Mouse (Mus musculus) spleen, adult 2 months (tissue): ENCODE results near the gene Arhgef10l. TPM values are rescaled to one million over a fixed set of nuclear protein-coding genes. Genes with fewer than 3 reads are reported as not detected.

Source experiments
- DNase-seq, 2 experiments: peaks; one replicate each; pipeline versions ENCODE4 v3.0.0 to v3.0.0-alpha.2; 2012 to 2021; ENCODE audit warnings: low spot score in 2 of 2, low read depth in 1 of 2
- H3K27ac ChIP-seq: fragments of 200-500 bp; 2 replicates; pipeline ENCODE4 v1.5.1; 2012; ENCODE audit warnings: low read length, inconsistent platforms; ENCODE audit not compliant: insufficient read depth
- H3K27me3 ChIP-seq: fragments of 200-500 bp; 2 replicates; pipeline ENCODE4 v1.6.1; 2012; ENCODE audit warnings: mild to moderate bottlenecking, moderate library complexity, low read length, inconsistent platforms; ENCODE audit not compliant: control insufficient read depth, insufficient read depth
- H3K36me3 ChIP-seq: fragments of 200-500 bp; 2 replicates; pipeline ENCODE4 v1.6.1; 2012; ENCODE audit warnings: mild to moderate bottlenecking, low read length, inconsistent platforms; ENCODE audit not compliant: control insufficient read depth, insufficient read depth
- H3K4me1 ChIP-seq: fragments of 200-500 bp; 2 replicates; pipeline ENCODE4 v1.6.1; 2011; ENCODE audit warnings: inconsistent platforms; ENCODE audit not compliant: control insufficient read depth, insufficient read depth, insufficient read length
- H3K4me3 ChIP-seq: fragments of 200-500 bp; 2 replicates; pipeline ENCODE4 v1.5.1; 2011; ENCODE audit warnings: mild to moderate bottlenecking, inconsistent platforms; ENCODE audit not compliant: insufficient read depth, insufficient read length; ENCODE audit errors: extremely low read depth
- CTCF ChIP-seq: fragments of 200-500 bp; IDR thresholded peaks from 2 replicates; pipeline ENCODE4 v1.5.1; 2011; ENCODE audit warnings: mild to moderate bottlenecking, inconsistent platforms; ENCODE audit not compliant: insufficient read depth, insufficient read length, insufficient replicate concordance; ENCODE audit errors: extremely low read depth
- POLR2A ChIP-seq: fragments of 200-500 bp; IDR thresholded peaks from 2 replicates; pipeline ENCODE4 v1.6.1; 2011; ENCODE audit warnings: low read depth, low read length, inconsistent platforms
- WGBS: fragments of 180-500 bp; shearing (Covaris S2); methylation state at CpG from one replicate; pipeline ENCODE4 v1.1.7; 2018; 5-methylcytosine and 5-hydroxymethylcytosine counted together
- polyA plus RNA-seq: library from polyadenylated mRNA; depleted of rRNA; stranded (reverse); fragments of >200 nt; gene quantifications from 2 replicates; pipeline ENCODE4 v1.2.3, GENCODE M21; 2012

Arhgef10l gene
- polyA plus RNA-seq, 1 experiment = 7.9 TPM

DNA sequence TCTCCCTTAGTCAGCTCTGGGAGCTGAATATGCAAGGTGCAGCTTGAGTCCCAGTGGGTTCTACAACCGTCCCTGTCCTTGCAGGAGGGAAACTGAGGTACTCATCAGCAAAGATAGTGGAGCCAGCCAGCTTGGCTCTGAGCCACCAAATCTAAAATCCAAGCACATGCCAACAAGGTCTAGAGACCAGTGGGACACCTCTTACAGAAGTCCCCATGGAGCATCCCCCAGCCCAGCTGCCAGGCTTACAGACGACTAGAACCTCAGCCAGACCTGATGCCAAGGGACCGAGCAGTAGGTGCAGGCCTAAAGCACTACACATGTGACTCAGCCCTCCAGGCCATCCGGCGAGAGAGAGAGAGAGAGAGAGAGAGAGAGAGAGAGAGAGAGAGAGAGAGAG lies 137.4 kb downstream of the Arhgef10l start:
- TF ChIP-seq CTCF (no peak), POLR2A (no peak)
- Histone ChIP-seq H3K36me3 (no peaks in the 10 kb centered on the region), H3K27ac (no peak overlapping the region), H3K27me3 (no peaks in the 10 kb centered on the region), H3K4me3 (no peak overlapping the region), H3K4me1 (no peaks in the 10 kb centered on the region)
- no peak for DNase-seq
- WGBS = 90% methylated on average over 5 of the region's 5 CpGs

DNA sequence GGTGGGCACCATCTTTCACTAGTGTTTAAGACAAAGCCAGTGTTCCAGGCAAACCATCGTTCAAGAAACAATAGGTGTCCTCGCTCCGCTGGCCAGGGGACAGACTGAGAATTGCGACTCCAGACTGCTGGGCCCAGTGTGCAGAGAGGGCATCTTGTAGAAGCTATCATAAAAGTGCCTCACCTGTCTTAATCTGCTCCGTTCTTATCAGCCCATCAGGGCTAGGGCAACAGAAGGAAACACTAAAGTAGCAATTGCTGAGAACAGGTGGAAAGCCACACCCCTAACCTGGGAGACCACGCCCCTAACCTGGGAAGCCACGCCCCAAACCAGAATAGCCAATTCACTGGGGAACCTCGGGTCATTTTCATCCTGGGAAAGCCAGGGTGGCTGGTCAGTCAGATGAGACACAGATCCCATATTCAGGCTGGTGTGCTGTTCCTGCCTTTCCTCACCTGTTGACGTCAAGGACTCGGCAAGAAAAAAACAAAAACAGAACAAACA lies 140.1 kb downstream of the Arhgef10l start:
- no peak for DNase-seq
- TF ChIP-seq POLR2A (no peak), CTCF (no peak)
- H3K36me3 ChIP-seq = no peaks in the 10 kb centered on the region
- H3K27ac ChIP-seq = no peak overlapping the region
- no peaks in the 10 kb centered on the region for H3K4me1 ChIP-seq
- no peaks in the 10 kb centered on the region for H3K27me3 ChIP-seq
- no peak overlapping the region for H3K4me3 ChIP-seq
- 88% methylated on average over 10 of the region's 10 CpGs for WGBS

DNA sequence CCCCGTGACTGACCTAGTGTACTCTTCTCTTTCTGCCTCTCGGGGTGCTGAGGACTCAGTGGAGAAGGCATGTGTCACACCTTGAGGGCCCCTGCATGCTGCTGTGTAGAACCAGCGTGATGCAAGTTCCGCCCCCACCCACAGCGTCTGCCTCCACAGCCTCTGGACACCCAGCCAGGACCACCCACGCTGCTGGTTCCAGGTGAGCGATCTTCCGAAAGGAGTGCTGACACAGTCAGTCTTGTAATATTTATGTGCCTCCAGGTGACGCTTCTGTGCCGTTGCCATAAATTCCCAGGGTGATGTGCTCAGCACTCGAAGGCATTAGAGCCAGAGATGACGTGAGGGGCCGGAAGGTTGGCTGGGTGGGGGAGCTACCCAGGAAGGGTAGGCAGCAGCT lies 140.9 kb downstream of the Arhgef10l start:
- DNase-seq = no peak
- Histone ChIP-seq H3K4me1 (no peaks in the 10 kb centered on the region), H3K27ac (no peak overlapping the region), H3K27me3 (no peaks in the 10 kb centered on the region), H3K36me3 (no peaks in the 10 kb centered on the region), H3K4me3 (no peak overlapping the region)
- 92% methylated on average over 13 of the region's 13 CpGs for WGBS
- no peak for TF ChIP-seq CTCF
- TF ChIP-seq POLR2A = no peak

DNA sequence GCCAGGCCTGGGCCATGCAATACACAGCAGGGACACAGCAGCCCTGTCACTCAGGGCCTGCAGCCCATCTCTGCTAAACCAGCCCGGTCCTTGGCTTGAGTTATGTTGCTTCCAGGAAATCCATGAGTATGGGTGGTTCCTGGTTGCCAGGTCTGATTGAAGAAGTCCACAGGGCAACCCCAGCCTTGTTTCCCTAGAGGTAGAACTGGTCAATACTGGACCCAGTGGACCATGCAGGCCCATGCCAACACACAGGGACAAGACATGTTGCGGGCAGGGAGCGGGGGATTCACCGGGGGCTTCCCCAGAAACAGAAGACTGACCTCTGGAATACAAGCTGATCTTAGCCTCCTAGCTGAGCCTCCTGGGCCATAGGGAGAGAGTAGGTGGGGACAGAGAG lies 142.9 kb downstream of the Arhgef10l start:
- H3K4me1 ChIP-seq = no peaks in the 10 kb centered on the region
- TF ChIP-seq CTCF (no peak), POLR2A (no peak)
- no peaks in the 10 kb centered on the region for H3K36me3 ChIP-seq
- 96% methylated on average over 4 of the region's 4 CpGs for WGBS
- H3K27me3 ChIP-seq = no peaks in the 10 kb centered on the region
- DNase-seq = no peak
- no peak overlapping the region for H3K27ac ChIP-seq
- no peak overlapping the region for H3K4me3 ChIP-seq

DNA sequence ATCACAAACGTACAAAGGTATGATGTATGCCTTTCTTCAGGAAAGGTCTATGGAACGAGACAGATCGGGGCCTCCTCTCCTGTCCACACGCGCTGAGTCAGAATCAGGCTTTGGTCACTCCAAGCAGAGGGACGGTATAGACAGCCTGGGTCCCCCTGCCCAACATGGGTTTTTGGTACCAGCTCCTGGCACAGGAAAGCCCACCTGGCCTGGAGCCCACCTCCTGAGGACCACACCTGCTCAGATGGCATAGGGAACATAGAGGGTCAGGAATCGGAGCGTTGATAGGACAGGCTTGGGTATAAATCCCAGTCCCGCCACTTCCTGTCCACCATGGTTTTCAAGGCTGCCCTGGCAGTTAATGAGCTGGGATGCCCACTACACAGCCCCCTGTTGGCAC lies 145.1 kb downstream of the Arhgef10l start:
- Histone ChIP-seq H3K27me3 (no peaks in the 10 kb centered on the region), H3K4me1 (no peaks in the 10 kb centered on the region), H3K27ac (no peak overlapping the region), H3K4me3 (no peak overlapping the region), H3K36me3 (no peaks in the 10 kb centered on the region)
- DNase-seq = no peak
- WGBS = 97% methylated on average over 9 of the region's 9 CpGs
- no peak for TF ChIP-seq POLR2A
- no peak for TF ChIP-seq CTCF

DNA sequence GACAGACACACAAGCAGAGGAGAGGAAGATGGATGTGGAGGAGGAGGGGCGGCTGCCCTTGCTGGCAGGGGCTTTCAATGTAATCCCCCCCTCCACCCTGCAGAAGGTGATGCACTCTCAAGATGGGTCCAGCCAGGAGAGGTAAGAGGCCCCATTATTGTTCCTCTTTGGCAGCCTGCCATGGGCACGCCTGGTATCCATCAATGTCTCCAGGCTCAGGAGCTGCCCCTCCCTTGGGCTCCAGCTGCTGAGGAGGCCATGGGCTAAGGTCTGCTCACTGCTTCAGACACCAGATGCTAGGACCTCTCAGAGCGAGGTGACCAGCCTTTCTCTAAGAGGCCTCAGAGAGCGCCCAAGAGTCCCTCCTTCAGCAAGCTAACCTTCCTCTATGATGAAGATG lies 152.0 kb downstream of the Arhgef10l start:
- Histone ChIP-seq H3K36me3 (no peaks in the 10 kb centered on the region), H3K4me3 (no peak overlapping the region), H3K27ac (no peak overlapping the region), H3K27me3 (no peaks in the 10 kb centered on the region), H3K4me1 (no peaks in the 10 kb centered on the region)
- no peak for DNase-seq
- no peak for TF ChIP-seq POLR2A
- TF ChIP-seq CTCF = no peak
- WGBS = 82% methylated on average over 4 of the region's 4 CpGs

DNA sequence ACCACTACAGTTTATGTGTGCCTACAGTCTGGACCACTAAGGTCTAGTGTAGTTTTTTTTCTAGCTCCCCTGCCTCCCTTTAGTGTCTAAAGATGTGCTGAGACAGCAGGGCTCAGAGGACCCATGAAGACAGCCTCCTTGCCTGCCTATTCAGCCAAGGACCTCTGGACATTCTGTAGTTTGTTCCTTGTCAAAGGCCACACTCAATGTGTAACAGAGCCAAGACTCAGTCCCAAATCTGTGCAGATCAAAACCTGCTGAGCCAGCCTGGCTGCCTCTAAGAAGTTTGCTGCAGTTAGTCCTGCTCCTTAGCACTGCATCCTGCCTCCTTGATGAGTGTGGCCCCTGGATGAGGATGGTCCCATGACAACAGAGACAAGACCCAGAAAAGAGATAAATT lies 156.0 kb downstream of the Arhgef10l start:
- TF ChIP-seq CTCF (no peak), POLR2A (no peak)
- Histone ChIP-seq H3K4me3 (no peak overlapping the region), H3K27ac (no peak overlapping the region), H3K27me3 (no peaks in the 10 kb centered on the region), H3K36me3 (no peaks in the 10 kb centered on the region), H3K4me1 (no peaks in the 10 kb centered on the region)
- DNase-seq = no peak
